Mouse (Mus musculus): ENCODE data around the gene St3gal5. TPM values are rescaled to one million over a fixed set of nuclear protein-coding genes. Genes with fewer than 3 reads are reported as not detected.
"Not testable (repeated sequence)": the region's sequence is repeated elsewhere in the genome, so short reads cannot be mapped to it uniquely, and the experiment has no call there.

Gene St3gal5
- total RNA-seq (2021), result 100 to 1,000 TPM; 162 to 163 TPM
- long read RNA-seq, experiment 1, transcript St3gal5-201 (7 exons, 2,258 nt), result major isoform, 192 of 282 reads
- long read RNA-seq, experiment 1, transcript St3gal5-202 (7 exons, 2,439 nt), result minor isoform, 67 of 282 reads
- long read RNA-seq, experiment 1, partial matches to known transcripts, result 10 of 282 reads
- long read RNA-seq, experiment 1, other reads (novel, unspliced or antisense), result 13 of 282 reads
- long read RNA-seq, experiment 2, transcript St3gal5-201 (7 exons, 2,258 nt), result major isoform, 129 of 182 reads
- long read RNA-seq, experiment 2, transcript St3gal5-202 (7 exons, 2,439 nt), result minor isoform, 41 of 182 reads
- long read RNA-seq, experiment 2, partial matches to known transcripts, result 1 of 182 reads
- long read RNA-seq, experiment 2, other reads (novel, unspliced or antisense), result 11 of 182 reads

DNA sequence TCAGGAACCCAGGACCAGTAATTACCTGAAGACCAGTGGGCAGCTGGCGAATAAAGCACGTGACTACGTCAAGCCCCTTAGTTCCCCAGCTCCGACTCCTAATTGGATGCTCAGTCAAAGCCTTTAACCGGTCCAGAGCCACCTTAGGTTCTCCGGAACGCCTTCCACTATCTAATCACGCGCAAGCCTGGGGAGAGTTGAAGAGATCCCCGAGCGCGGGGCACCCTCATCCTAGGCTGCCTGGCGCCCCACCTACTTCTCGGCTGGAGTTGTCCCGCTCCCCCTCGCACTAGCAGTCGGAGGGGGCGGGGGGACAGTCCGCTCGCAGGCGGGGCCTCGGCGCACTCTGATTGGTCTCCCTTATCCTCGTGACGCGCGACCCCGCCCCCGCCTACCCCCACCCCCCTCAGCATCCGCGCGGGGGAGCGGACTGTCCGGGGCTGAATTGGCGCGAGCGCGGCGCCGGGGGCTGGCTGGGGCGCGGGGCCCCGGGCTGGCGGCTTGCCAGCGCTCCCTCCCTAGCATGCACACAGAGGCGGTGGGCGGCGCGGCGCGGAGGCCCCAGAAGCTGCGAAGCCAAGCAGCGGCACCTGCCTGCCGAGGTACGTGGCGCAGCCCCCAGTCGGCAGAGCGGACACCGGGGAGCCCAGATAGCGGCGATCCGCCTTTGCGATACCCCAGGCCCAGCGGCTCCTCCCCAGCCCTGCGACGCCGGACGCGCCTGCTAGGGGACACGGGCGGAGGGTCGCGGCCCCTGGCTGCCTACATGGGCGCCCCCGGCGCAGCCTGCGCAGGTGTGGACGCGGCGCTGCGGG, at the start of gene St3gal5:
TSS of gene St3gal5 (plus strand) at position 412 of the 815 bp plus-strand sequence.
- DNase-seq (ENCODE audit: extremely low spot score in 1 of 2, low spot score in 2 of 2), result peak; percentile 88 to 91
- intact Hi-C loops (cut with DNase I), result loop anchor here (1.0 to 5.0 kb wide), 4 partner anchors 49 to 120 kb away; no protein-coding TSS in a partner anchor
- Histone ChIP-seq H3K27ac (peak within 1 kb of the TSS; percentile 98), H3K4me3 (peak within 1 kb of the TSS; percentile 73)
- TF ChIP-seq CTCF (IDR thresholded peaks at IDR 0.05), result peak; percentile 24

DNA sequence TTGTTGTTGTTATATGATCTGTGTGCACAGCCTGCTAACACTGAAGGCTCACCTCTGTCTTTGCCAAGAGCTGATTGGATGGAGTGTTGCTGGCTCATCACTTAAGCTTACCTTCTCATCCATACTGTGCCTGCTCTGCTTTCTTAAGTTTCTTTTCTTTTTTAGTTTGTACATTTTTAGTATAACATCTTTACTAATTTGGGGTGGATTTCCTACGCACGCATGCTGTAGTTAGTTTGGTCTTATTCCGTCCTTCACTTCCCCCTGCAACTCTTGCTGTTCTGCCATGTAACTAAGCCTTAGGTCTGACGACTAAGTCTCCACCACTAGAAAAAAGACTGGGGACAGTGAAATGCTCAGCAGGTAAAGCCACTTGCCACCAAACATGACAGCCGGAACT, 48.7 kb upstream of the St3gal5 start:
- TF ChIP-seq CTCF (IDR thresholded peaks at IDR 0.05), result no peak
- DNase-seq (ENCODE audit: extremely low spot score in 1 of 2, low spot score in 2 of 2), result no peak
- Histone ChIP-seq H3K4me3 (no peak overlapping the region), H3K27ac (no peak overlapping the region)
- intact Hi-C loops (cut with DNase I), result loop anchor here (2.0 to 5.0 kb wide), 2 partner anchors 48 to 66 kb away; partner anchors contain the start of gene St3gal5

DNA sequence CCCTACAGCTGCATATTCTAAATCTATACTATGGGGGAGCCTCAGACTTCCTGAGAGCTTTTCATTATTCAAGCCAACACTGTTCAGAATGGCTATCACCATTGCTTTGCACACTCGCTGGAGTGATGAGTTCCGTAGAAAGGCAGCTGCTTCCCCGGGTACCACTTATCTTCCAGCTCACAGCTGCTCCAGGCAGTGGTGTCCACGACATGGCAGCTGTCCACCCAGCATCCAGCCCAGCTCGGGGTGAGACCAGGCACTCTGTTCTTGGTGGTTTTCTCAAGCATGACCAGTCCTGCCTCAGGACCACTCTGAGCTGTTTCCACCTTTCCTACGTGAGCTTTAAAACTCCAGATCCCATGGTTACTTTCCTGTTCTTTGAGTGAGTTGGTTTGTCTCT, 47.5 kb upstream of the St3gal5 start:
- Histone ChIP-seq H3K4me3 (no peak overlapping the region), H3K27ac (no peak overlapping the region)
- no peak for TF ChIP-seq CTCF (IDR thresholded peaks at IDR 0.05)
- DNase-seq (ENCODE audit: extremely low spot score in 1 of 2, low spot score in 2 of 2), result no peak
- intact Hi-C loops (cut with DNase I), result loop anchor here (2.0 to 5.0 kb wide), 3 partner anchors 37 to 68 kb away; partner anchors contain the start of gene St3gal5

DNA sequence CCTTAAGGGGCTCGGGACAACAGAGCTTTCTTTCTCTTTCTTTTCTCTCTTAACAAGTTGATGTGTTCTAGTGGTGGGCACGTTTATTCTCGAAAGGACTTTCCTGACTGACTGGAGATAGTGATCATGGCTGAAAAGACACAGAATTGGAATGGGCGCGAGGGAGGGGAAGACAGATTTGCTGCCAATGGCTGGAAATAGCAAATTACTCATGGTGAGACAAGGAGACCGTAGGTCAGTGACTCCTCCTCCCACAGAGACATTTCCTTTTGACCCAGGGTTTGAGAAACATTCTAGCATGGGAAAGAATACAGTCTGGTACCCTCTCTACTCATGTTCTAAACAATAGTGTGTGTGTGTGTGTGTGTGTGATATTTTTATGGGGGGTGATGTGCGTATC, 46.6 kb upstream of the St3gal5 start:
- no peak overlapping the region for H3K27ac ChIP-seq
- H3K4me3 ChIP-seq, result no peak overlapping the region
- no peak for TF ChIP-seq CTCF (IDR thresholded peaks at IDR 0.05)
- no peak for DNase-seq (ENCODE audit: extremely low spot score in 1 of 2, low spot score in 2 of 2)
- intact Hi-C loops (cut with DNase I), result loop anchor here (5.0 kb wide), 1 partner anchor 36 kb away; no protein-coding TSS in a partner anchor

DNA sequence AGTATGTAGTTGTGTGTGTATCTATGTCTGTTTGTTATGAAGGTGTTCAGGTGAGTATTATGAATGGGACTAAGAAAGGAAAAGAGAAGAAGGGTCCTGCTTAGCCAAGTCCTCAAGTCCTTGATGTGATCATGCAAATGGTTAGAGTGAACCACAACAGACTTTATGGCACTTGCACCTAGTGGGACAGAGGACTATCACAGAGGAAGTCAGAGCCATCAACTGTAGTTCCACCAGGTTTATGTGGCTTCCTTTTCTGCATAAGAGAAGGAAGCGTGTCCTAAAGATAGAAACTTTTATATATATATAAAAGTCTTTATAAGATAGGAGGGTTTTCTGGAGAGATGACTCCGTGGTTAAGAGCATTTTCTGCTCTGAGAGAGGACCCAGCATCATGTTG, 46.1 kb upstream of the St3gal5 start:
- no peak overlapping the region for H3K27ac ChIP-seq
- no peak overlapping the region for H3K4me3 ChIP-seq
- no peak for TF ChIP-seq CTCF (IDR thresholded peaks at IDR 0.05)
- intact Hi-C loops (cut with DNase I), result loop anchor here (5.0 kb wide), 1 partner anchor 36 kb away; no protein-coding TSS in a partner anchor
- DNase-seq (ENCODE audit: extremely low spot score in 1 of 2, low spot score in 2 of 2), result no peak

DNA sequence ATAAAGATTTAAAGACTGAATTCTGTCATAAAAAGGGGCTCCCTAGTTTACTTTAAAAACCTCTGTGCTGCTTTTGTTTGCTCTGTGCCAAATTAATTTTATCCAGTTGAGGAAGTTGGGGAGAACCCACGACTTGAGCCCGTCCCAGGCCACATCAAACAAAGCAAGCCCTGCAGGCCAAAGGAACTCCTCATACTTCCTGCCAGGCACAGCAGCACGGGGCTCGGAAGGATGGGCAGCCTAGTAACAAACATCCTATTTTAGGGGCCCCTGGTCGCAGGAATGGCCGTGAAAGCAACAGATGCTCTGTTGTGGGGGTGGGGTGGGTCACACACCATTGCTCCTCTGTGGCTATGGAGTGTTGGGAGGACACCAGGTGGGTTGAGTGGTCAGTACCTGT, 45.6 kb upstream of the St3gal5 start:
- DNase-seq (ENCODE audit: extremely low spot score in 1 of 2, low spot score in 2 of 2), result no peak
- TF ChIP-seq CTCF (IDR thresholded peaks at IDR 0.05), result no peak
- Histone ChIP-seq H3K4me3 (no peak overlapping the region), H3K27ac (no peak overlapping the region)
- intact Hi-C loops (cut with DNase I), result loop anchor here (5.0 kb wide), 1 partner anchor 36 kb away; no protein-coding TSS in a partner anchor

DNA sequence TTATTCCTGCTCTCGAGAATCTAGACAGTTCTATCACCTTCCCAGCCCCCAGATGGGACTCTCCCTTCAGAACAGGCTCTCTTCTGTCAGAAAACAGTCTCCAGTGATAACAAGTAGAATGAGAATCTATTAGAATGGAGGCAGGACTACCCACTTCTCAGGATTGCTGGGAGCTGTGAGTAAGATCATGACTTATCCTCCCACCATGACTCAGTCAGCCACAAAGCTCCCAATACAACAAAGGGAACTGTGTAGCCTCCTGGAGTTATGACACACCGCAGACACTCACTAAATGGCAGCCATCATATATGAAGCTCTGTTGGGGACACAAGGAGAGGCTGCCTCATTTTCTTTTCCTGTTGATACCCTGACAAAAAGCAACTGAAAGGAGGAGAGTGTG, 40.8 kb upstream of the St3gal5 start:
- TF ChIP-seq CTCF (IDR thresholded peaks at IDR 0.05), result no peak
- no peak overlapping the region for H3K27ac ChIP-seq
- DNase-seq (ENCODE audit: extremely low spot score in 1 of 2, low spot score in 2 of 2), result no peak
- intact Hi-C loops (cut with DNase I), result no loop called here
- no peak overlapping the region for H3K4me3 ChIP-seq

DNA sequence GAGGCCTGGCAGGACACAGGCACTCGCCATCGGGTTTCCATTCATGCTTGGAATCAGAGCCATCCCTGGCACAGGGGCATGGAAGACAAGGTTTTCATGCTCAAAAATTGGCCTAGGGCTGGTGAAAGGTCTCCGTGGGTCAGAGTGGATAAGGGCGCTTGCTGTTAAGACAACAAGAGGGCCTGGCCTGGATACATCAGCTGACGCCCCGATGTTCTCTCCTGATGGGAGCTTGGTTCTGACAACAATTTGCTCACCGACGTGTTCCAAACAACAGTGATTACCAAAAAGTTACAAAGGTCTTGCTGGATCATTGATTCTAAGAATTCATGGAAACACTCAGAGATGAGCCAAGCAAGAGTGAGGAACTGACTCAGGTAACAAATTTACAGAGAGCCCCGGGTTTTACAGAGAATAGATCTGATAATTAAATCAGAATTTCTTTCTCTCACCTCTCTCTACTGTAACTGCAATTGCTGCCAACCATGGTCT, 38.9 kb upstream of the St3gal5 start:
- no peak for DNase-seq (ENCODE audit: extremely low spot score in 1 of 2, low spot score in 2 of 2)
- no peak for TF ChIP-seq CTCF (IDR thresholded peaks at IDR 0.05)
- intact Hi-C loops (cut with DNase I), result no loop called here
- H3K27ac ChIP-seq, result no peak overlapping the region
- H3K4me3 ChIP-seq, result no peak overlapping the region

DNA sequence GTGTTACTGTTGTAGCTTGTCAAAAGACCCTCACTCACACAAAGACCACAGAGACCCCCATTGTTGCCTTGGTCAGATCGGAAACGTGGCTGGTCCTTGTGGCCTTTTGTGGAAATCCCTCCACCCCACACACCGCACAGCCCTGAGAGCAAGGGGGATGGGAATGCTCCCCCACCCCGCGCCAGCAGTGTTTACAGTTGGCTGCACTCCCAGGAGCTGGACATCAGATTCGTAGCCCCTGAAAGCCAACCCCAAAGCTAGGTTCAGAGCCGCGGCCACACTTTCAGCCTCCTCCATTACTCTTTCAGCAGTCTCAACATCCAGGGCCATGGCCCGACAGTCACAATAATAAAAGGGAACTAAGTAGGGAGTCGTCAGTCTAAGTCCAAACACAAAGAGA, 36.7 kb upstream of the St3gal5 start:
- intact Hi-C loops (cut with DNase I); DNase-seq (ENCODE audit: extremely low spot score in 1 of 2, low spot score in 2 of 2): not testable (repeated sequence)

DNA sequence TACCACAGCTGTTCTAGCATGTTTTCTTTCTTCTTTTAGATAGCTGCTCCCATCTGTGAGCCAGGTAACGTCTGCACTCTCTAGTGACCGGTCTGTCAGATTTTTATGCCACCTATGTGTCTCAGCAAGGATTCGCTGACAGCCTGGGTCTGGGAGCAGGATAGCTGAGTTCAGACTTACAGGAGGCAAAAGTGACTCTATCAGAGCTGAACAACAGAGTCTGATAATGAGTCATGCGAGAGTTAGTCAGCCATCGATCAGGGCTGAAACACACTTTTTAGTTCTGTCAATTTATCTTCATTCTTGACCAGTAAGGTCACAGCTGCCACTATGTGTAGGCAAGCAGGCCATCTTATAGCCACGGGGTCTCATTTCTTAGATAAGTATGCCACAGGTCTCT, 33.7 kb upstream of the St3gal5 start:
- intact Hi-C loops (cut with DNase I), result no loop called here
- no peak for TF ChIP-seq CTCF (IDR thresholded peaks at IDR 0.05)
- no peak overlapping the region for H3K27ac ChIP-seq
- DNase-seq (ENCODE audit: extremely low spot score in 1 of 2, low spot score in 2 of 2), result no peak
- no peak overlapping the region for H3K4me3 ChIP-seq

More for the DNA sequence above, 36.7 kb upstream of the St3gal5 start:
- not testable (repeated sequence) for H3K27ac ChIP-seq, H3K4me3 ChIP-seq

DNA sequence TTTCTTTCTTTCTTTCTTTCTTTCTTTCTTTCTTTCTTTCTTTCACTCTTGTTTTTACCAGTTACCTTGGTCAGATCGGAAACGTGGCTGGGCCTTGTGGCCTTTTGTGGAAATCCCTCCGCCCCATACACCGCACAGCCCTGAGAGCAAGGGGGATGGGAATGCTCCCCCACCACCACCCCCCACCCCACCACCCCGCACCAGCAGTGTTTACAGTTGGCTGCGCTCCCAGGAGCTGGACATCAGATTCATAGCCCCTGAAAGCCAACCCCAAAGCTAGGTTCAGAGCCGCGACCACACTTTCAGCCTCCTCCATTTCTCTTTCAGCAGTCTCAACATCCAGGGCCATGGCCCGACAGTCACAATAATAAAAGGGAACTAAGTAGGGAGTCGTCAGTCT, 31.4 kb upstream of the St3gal5 start:
- no peak overlapping the region for H3K4me3 ChIP-seq
- DNase-seq (ENCODE audit: extremely low spot score in 1 of 2, low spot score in 2 of 2), result no peak
- H3K27ac ChIP-seq, result no peak overlapping the region
- TF ChIP-seq CTCF (IDR thresholded peaks at IDR 0.05), result no peak
- intact Hi-C loops (cut with DNase I), result no loop called here

DNA sequence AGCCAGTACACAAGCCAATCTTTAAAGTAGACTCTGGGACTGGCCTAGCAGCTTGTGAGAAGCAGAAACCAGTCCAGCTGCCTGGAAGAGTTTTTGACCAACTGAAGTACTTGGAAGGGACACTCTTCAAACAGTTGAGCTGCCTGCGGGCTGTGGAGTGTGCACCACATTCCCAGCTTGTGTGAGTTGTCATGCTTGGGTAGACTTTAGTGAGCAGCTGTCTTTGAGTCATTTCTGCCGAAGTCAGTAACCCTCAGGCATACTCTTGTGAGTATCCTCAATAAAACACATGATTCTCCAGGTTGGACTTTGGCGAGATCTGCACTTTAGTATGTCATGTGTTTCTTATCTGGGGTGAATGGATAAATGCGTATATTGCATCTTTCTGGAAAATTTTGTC, 29.0 kb upstream of the St3gal5 start:
- DNase-seq (ENCODE audit: extremely low spot score in 1 of 2, low spot score in 2 of 2), result no peak
- intact Hi-C loops (cut with DNase I), result no loop called here
- TF ChIP-seq CTCF (IDR thresholded peaks at IDR 0.05), result no peak
- Histone ChIP-seq H3K4me3 (no peak overlapping the region), H3K27ac (no peak overlapping the region)
